Mouse (Mus musculus) right cerebral cortex, adult 18-20 months (tissue): ENCODE data around the gene Lifr.

Experiments
- DNase-seq: peaks from one replicate; pipeline ENCODE4 v3.0.0; 2022; ENCODE audit warnings: mixed read lengths

Gene Lifr

GRCm38 (mm10) chr15:7166735-7167134, 76.3 kb downstream of the Lifr start:
- no peak for DNase-seq

DNA sequence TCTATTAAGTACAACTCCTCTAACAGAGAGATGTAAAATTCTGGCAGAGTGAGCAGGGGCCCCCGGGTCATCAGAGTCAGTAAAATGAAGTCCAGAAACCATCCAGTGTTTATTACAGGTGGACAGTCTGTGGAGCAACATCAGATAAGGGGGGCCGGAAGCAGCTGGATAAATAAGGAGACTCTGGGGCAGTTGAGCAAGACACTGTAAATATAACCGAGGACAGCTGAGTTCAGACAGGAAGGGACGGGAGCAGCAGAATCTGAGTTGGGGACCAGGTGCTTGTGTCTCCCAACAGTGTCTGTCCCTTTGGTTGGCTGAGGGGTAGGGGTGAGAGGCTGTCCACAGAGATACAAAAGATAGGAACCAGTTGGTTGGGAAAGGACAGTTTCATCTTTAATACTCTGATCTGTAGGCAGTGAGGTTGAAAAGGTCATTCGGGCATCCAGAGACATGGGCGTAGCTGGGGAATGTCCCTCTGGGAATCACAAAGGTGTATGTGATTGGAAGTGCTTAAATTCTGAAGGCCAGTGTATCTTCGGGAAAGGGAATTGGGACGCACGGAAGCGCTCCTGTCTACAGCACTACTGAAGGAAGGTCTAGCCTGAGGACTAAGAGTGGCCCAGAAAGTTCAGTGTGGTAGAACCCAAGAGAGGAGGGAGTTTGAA, 77.0 kb downstream of the Lifr start:
- no peak for DNase-seq

DNA sequence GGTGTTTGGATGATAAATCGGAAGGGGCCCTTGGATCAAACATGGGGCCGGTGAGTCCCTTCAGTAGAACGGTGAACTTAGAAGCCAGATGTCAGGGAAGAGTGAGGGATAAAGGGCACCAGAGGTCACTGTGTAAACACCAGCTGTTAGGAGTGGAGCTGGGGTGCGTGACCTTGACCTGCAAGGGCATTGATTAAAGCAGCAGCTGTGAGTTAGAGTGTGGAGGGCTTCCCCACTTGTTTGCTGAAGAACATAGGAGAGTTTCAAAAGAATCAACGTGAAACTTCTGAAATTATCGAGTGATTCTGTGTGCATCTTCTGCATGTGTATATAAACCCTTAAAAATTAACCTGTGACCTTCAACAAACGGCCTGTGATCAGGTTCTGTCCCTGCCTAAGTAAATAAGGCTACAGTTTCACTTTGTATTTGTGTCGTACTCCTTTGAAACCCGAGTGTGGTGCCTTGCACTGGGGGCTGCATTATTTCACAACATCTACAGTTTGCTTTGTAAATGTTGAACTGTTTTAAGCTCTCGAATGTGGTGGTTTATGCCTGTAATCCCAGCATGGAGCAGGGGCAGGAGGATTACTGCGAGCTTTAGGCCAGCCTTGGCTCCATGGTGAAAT, 77.6 kb downstream of the Lifr start:
- DNase-seq, result no peak

- no peak for DNase-seq
Measured at GRCm38 (mm10) chr15:7172875-7173274, 82.5 kb downstream of the Lifr start.

GRCm38 (mm10) chr15:7173346-7173745, 82.9 kb downstream of the Lifr start:
- DNase-seq, result no peak

GRCm38 (mm10) chr15:7173776-7174175, 83.4 kb downstream of the Lifr start:
- DNase-seq, result no peak

DNA sequence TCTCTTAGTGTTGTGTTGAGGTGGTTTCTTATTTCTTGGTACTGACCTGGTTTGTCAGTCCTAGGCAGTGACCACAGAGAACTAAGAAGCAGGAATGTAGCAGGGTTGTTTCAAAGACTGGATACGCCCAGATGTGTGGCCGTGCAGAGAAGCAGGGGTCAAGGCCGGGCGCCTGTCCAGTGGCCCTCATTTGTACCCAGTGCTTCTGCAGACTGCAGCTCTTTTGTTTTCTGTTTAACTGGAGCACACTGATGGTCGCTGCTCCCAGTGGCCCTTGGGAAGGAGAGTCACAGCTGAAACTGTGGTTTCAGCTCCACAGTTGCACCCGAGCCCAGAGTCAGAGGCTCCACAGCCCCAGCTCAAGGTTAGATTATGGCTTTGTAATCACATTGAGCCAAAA, 90.2 kb downstream of the Lifr start:
- DNase-seq, result peak; percentile 36

GRCm38 (mm10) chr15:7187682-7188081, 97.3 kb downstream of the Lifr start:
- DNase-seq, result no peak

DNA sequence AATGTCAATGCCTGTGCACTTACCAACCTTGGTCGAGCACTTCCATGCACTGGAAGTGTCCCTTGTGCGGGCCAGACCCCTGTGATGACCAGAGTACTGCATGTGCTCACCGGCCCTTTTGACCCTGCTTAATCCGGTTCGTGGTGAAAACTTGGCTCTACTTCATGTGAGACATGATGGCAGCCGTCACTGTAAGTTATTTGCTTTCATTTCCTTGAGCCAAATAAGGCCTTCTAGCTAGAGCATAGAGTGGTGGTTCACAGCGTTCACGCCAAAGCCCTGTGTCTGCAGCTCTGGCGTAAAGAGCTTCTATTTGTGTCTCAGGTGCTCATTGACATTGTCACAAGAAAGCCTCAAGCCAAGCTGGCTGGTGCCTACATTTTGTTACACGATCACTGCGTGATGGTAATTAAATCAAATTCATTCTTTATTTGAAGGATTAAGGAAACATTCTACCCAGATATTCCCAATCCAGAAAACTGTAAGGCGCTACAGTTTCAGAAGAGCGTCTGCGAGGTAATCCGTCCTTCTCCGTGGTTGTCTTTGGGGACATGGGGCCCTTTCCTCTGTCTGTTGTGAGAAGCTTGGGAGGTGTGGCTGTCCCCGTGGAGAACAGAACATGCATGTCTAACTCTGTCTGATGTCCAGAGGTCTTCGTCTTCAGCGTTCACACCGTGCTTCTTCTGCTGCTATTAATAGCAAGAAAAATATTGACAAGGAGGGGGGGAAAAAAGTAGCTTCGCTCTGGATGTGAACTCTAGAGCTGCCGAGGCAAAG, 99.5 kb downstream of the Lifr start:
- no peak for DNase-seq

- DNase-seq, result no peak
Measured at GRCm38 (mm10) chr15:7191074-7191473, 100.7 kb downstream of the Lifr start.

- DNase-seq, result no peak
Measured at GRCm38 (mm10) chr15:7192582-7192981, 102.2 kb downstream of the Lifr start.

- DNase-seq, result peak; percentile 59
Measured at GRCm38 (mm10) chr15:7194147-7194720, 103.8 kb downstream of the Lifr start.

GRCm38 (mm10) chr15:7194748-7195221, 104.4 kb downstream of the Lifr start:
- DNase-seq, result no peak

- no peak for DNase-seq
Measured at GRCm38 (mm10) chr15:7197652-7198445, 107.4 kb downstream of the Lifr start.

- peak; percentile 32 for DNase-seq
Measured at GRCm38 (mm10) chr15:7198816-7199215, 108.4 kb downstream of the Lifr start.

DNA sequence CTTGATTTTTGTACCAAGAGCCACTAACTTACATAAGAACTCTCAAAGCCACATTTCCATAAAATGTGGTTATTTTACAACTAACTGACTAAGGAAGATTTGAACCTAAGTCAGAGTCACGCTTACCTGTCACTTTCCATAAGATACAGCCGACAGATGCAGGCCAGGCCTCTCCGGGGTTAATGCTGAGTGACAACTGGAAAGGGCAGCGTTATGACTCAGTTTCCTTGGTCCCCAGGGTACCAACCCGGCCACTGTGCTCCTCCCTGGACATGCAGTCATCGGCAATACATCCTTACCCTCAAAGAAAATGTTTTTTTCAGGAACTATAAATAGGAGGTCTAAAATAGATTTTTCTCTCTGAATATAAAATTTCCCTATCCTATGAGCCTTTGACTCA, 109.9 kb downstream of the Lifr start:
- DNase-seq, result no peak

DNA sequence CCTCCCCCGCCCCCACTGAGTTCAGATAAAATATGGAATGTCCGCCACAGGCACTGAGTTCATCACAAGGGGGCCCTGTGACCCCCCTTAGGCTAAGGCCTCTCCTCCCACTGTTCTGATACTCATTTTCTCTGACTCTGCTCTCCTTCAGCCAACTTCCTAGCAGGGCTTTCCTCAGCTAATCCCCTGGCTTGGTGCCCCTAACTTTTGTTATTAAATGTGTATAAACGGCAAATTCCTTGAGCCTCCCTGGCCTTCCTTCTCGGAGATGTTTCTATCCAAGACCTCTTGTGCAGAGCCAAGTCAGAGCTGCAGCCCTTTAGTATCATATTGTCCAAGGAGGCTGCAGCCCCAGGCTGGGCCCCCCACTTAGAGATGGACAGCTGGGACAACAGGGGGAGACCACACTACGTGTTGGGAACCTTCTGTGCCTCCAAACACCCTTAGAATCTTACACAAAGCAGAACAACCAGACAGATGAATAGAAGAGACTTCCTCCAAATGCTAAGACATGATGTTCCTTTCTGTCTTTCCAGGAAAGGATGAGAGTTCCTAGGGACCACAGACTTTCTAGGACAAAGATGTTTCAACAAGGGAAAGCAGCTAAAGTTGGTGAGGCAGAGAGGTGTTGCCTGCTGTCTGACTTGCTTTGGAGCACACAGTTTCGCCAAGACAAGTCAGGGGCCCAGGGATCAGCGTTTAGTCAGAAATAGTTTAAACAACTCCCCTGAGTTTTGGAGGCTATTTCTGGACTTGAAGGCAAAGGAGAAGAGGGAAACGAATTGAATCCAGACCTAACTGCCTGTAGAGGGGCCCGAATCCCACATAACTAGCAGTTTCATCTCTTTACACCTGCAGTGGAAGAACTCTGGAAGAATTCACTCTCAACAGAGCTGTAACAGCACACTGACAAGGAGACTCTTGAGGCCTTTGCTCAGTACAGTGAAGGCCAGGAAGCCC, 111.3 kb downstream of the Lifr start:
- DNase-seq, result no peak

DNA sequence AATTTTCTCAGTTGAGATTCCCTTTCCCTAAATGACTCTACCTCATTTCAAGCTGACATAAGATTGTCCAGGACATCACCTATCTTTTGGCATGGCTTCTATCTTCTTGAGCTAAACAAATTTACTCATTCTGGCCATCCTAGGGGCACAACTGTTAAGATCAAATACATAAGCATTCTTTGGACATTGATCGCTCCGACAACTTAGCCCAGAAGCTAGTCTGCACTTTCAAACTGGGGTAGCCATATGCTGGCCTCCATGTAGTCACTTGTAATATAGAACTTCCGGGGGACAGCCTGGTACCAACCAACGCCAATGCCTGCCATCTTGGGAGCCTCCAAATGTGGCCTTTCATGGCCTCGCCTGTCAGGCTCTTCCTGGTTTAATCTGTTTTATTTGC, 112.6 kb downstream of the Lifr start:
- no peak for DNase-seq

GRCm38 (mm10) chr15:7203606-7204330, 113.4 kb downstream of the Lifr start:
- no peak for DNase-seq

DNA sequence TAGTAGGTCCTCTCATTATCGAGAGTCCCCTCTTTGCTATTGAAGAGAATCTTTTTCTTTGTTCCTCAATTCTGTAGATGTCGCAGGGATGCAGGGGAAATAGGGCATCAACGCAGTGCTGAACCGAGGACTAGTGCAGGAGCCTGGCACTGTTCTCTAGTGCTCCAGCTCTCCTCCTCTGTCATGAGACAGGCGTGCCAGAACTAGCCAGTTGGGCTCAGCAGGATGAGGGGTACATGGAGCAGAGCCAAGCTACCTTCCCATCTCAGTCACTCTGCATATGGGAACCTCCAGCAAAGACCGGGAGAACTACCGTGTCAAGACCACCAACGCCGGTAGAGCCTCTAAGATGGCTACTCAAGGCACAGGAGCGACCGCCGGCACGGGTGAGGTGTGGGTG, 114.5 kb downstream of the Lifr start:
- DNase-seq, result no peak

DNA sequence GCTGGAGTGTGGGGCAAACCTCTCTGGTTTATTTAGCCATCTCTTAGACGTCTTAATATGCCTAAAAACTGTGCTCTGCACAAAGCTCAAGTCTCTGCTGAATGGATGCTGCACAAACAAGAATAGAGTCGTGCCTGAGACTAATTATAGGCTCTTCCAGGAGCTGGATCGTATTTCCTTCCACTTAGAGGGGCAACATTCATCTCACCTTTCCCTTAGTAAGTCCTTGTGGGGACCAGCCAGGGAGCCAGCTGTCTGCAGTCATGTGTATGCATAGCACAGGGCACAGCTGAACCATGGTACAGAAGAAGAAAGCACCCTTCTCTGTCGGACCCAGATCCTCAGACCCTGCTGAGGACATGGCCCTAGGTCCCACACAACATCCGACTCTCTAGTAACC, 115.7 kb downstream of the Lifr start:
- no peak for DNase-seq
